Mouse (Mus musculus) heart, embryonic 14.5 days (tissue): Measurements from ENCODE around the gene Lipa. TPM values are rescaled to one million over a fixed set of nuclear protein-coding genes. Genes with fewer than 3 reads are reported as not detected.
A peak's percentile ranks its signal among the peaks of the same experiment; 100 is the strongest.

ENCODE experiments used
- ATAC-seq: fragments of 200-750 bp; cut with Nextera tagmentation; 2 replicates; pipeline ENCODE4 v1.8.0; 2017; ENCODE audit warnings: low read depth, moderate TSS enrichment; ENCODE audit not compliant: insufficient number of reproducible peaks, insufficient read depth, low FRiP score
- H3K27ac ChIP-seq, 2 experiments: fragments of 200-500 bp in 1 of 2; fragments of 300-500 bp in 1 of 2; sonication (generic) in 1 of 2; replicated peaks in 1 of 2; 2 replicates each; pipeline ENCODE4 v1.5.1; 2012 to 2014; ENCODE audit warnings: low read depth in 2 of 2, low read length in 2 of 2, control low read depth in 1 of 2, mild to moderate bottlenecking in 1 of 2, mixed read lengths in 1 of 2; ENCODE audit not compliant: control insufficient read depth in 1 of 2, insufficient read depth in 1 of 2
- H3K27me3 ChIP-seq: fragments of 300-500 bp; sonication (generic); 2 replicates; pipeline ENCODE4 v1.6.1; 2014; ENCODE audit warnings: mild to moderate bottlenecking, low read length, control low read depth; ENCODE audit not compliant: control insufficient read depth, insufficient read depth
- H3K36me3 ChIP-seq: fragments of 300-500 bp; sonication (generic); 2 replicates; pipeline ENCODE4 v1.6.1; 2014; ENCODE audit warnings: mild to moderate bottlenecking, control low read depth, low read length, mixed read lengths; ENCODE audit not compliant: control insufficient read depth, insufficient read depth
- H3K4me1 ChIP-seq, 2 experiments: fragments of 200-500 bp in 1 of 2; fragments of 300-500 bp in 1 of 2; sonication (generic) in 1 of 2; 2 replicates each; pipeline ENCODE4 v1.6.1; 2012 to 2014; ENCODE audit warnings: low read length in 2 of 2, control low read depth in 1 of 2, mixed read lengths in 1 of 2; ENCODE audit not compliant: control insufficient read depth in 2 of 2, insufficient read depth in 2 of 2
- H3K4me2 ChIP-seq: fragments of 300-500 bp; sonication (generic); 2 replicates; pipeline ENCODE4 v1.6.1; 2014; ENCODE audit warnings: mild to moderate bottlenecking, low read length
- H3K4me3 ChIP-seq, 2 experiments: fragments of 200-500 bp in 1 of 2; fragments of 300-500 bp in 1 of 2; sonication (generic) in 1 of 2; 2 replicates each; pipeline ENCODE4 v1.5.1; 2012 to 2014; ENCODE audit warnings: low read length in 2 of 2, mild to moderate bottlenecking in 2 of 2, control low read depth in 1 of 2, low read depth in 1 of 2, moderate library complexity in 1 of 2; ENCODE audit not compliant: control insufficient read depth in 1 of 2, insufficient read depth in 1 of 2
- H3K9ac ChIP-seq: fragments of 300-500 bp; sonication (generic); 2 replicates; pipeline ENCODE4 v1.6.1; 2014; ENCODE audit warnings: mild to moderate bottlenecking, low read length
- H3K9me3 ChIP-seq: fragments of 300-500 bp; sonication (generic); 2 replicates; pipeline ENCODE4 v1.6.1; 2016; ENCODE audit warnings: low read length, control low read depth; ENCODE audit not compliant: control insufficient read depth
- WGBS: fragments of 180-500 bp; shearing (Covaris S2); extraction: QIAGEN DNeasy Blood & Tissue Kit; methylation state at CpG from one replicate; pipeline ENCODE4 v1.1.7; 2014; 5-methylcytosine and 5-hydroxymethylcytosine counted together
- polyA plus RNA-seq: library from polyadenylated mRNA; unstranded; fragments of >200 nt; fragmentation: Nextera tagmentation; extraction: Ambion mirVana; gene quantifications from 2 replicates; pipeline ENCODE4 v1.2.1, GENCODE M21; 2014

Lipa gene
- polyA plus RNA-seq, 1 experiment from 2014 or later = 37.9 TPM

DNA sequence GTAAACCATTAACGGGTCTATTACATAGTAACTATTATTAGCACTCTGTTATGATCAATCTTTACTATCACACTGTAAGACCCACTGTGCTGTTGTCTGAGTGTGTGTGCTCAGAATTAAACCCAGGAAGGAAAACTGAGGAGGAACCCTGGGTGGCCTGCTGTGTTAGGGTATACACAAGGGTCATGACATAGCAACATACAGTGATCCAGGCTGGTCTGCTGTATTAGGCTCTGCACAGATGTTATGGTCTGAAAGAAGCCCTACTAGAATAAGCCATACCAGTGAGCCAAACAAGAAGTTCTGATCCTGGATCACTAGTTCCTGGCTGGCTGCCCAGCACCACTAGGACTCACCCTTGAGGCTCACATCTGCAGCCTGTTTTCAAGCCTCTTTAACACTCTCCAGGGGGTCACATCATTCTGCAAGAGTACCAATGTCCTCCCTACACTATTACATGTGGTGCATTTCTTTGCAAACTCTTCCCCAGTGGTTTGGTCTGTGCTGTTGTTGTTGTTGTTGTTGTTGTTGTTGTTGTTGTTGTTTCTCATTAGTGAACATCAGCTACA lies 65.7 kb downstream of the Lipa start:
- no peaks in the 10 kb centered on the region for H3K4me1 ChIP-seq
- H3K27ac ChIP-seq = no peak overlapping the region
- H3K4me3 ChIP-seq = no peak overlapping the region
- no peak overlapping the region for H3K9ac ChIP-seq
- WGBS = 69% methylated on average over 1 of the region's 1 CpGs
- H3K9me3 ChIP-seq = no peaks in the 10 kb centered on the region
- H3K36me3 ChIP-seq = no peaks in the 10 kb centered on the region
- H3K27me3 ChIP-seq = no peaks in the 10 kb centered on the region
- ATAC-seq = no peak
- no peak overlapping the region for H3K4me2 ChIP-seq

DNA sequence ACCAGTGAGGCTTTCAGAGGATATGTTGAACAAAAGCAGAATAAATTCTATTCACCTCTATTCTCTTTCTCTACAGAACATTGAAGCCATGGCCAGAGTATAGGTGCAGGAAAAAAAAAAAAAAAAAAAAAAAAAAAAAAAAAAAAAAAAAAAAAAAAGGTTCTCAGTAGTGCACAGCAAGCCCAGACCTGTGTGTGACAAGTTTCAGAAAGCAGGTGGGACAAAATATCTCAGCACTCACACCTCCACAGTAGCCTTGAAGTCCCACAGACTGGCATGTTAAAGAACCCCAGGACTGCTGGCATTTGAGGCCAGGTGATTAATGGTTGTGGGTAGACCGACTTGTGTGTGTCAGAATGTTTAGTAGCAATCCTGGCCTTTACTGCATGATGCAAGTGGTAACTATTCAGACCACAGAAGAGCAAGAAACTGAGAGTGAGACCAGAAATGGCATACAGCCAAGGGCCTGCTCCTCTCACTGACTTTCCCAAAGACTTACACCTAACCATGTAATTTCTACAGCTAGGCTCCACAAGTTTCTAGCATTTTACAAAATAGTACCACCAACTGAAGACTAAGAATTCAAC lies 76.4 kb downstream of the Lipa start:
- Histone ChIP-seq H3K9me3 (no peaks in the 10 kb centered on the region), H3K4me3 (no peak overlapping the region), H3K27me3 (no peaks in the 10 kb centered on the region), H3K4me1 (no peaks in the 10 kb centered on the region), H3K4me2 (no peak overlapping the region), H3K36me3 (no peaks in the 10 kb centered on the region), H3K27ac (no peak overlapping the region), H3K9ac (no peak overlapping the region)
- no peak for ATAC-seq
- WGBS = 79% methylated on average over 1 of the region's 1 CpGs

DNA sequence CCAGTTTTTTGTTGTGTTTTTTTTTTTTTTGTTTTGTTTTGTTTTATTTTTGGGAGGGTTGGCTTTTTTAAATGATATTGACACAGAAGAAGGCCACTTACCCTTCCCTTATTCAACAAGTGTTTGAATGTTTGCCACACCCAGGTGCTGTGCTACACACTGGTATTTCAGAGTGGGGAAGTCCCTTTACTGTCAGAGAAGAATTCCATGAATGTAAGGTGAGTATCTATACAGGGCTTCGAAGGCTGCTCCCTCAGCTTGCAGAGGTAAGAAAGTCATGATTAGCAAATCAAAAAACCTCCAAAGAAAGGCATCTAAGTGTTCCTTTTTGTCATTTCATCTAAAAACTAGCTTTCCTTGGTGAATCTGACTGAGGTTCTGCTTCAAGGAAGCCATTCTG lies 78.4 kb downstream of the Lipa start:
- Histone ChIP-seq H3K4me2 (no peak overlapping the region), H3K27me3 (no peaks in the 10 kb centered on the region), H3K9me3 (no peaks in the 10 kb centered on the region), H3K9ac (no peak overlapping the region), H3K4me3 (no peak overlapping the region), H3K36me3 (no peaks in the 10 kb centered on the region), H3K27ac (no peak overlapping the region), H3K4me1 (no peaks in the 10 kb centered on the region)
- WGBS = 71% methylated on average over 1 of the region's 1 CpGs
- no peak for ATAC-seq

GRCm38 (mm10) chr19:34445410-34446012 lies 81.8 kb downstream of the Lipa start:
- Histone ChIP-seq H3K27me3 (no peaks in the 10 kb centered on the region), H3K4me3 (no peak overlapping the region), H3K9ac (no peak overlapping the region), H3K36me3 (no peaks in the 10 kb centered on the region), H3K9me3 (no peaks in the 10 kb centered on the region), H3K4me1 (peaks cover 4 to 9% of the 10 kb centered on the region in 2 experiments; a peak in 2 of 4 replicates), H3K27ac (peak overlapping the region; percentile 52 to 55; a peak in 2 of 4 replicates), H3K4me2 (peak overlapping the region; percentile 19)
- ATAC-seq = no peak
- 49% methylated on average over 4 of the region's 4 CpGs for WGBS

- H3K36me3 ChIP-seq = no peaks in the 10 kb centered on the region
- no peaks in the 10 kb centered on the region for H3K9me3 ChIP-seq
- H3K4me3 ChIP-seq = no peak overlapping the region
- no peak overlapping the region for H3K4me2 ChIP-seq
- peak overlapping the region in 1 of 2 experiments; percentile 55; a peak in 2 of 4 replicates for H3K27ac ChIP-seq
- H3K4me1 ChIP-seq = peaks cover 4 to 9% of the 10 kb centered on the region in 2 experiments; a peak in 2 of 4 replicates
- 72% methylated on average over 3 of the region's 3 CpGs for WGBS
- H3K9ac ChIP-seq = no peak overlapping the region
- ATAC-seq = no peak
- no peaks in the 10 kb centered on the region for H3K27me3 ChIP-seq
These were observed 82.5 kb downstream of the Lipa start for GRCm38 (mm10) chr19:34444785-34445184.

Other genes starting within 250 kb of the Lipa start
- gene Fas, start 236.8 kb downstream of the Lipa start, polyA plus RNA-seq = 3.5 and 4.4 TPM in 2 replicates
- gene Ch25h, start 52.3 kb downstream of the Lipa start, polyA plus RNA-seq = 4.1 and 4.2 TPM in 2 replicates
- gene Ifit2, start 23.2 kb upstream of the Lipa start, polyA plus RNA-seq = 9.0 and 10.7 TPM in 2 replicates
- gene Ifit3, start 56.1 kb upstream of the Lipa start, polyA plus RNA-seq = 1.2 and 1.7 TPM in 2 replicates
- gene Ifit1bl1, start 74.5 kb upstream of the Lipa start, polyA plus RNA-seq = 2.3 and 2.6 TPM in 2 replicates
- 0.30 and 0.54 TPM in 2 replicates for gene Ifit3b, start 80.5 kb upstream of the Lipa start, polyA plus RNA-seq
- gene Ifit1bl2, start 113.3 kb upstream of the Lipa start, polyA plus RNA-seq = 1.0 and 1.1 TPM in 2 replicates
- 0.43 and 1.1 TPM in 2 replicates for gene Ifit1, start 113.4 kb upstream of the Lipa start, polyA plus RNA-seq
- 19.7 and 20.2 TPM in 2 replicates for gene Slc16a12, start 219.8 kb upstream of the Lipa start, polyA plus RNA-seq